Mouse (Mus musculus): ENCODE measurements around the gene Cldnd2. TPM values are rescaled to one million over a fixed set of nuclear protein-coding genes. Genes with fewer than 3 reads are reported as not detected.

Gene Cldnd2
- total RNA-seq, 1 experiment, result not detected

DNA sequence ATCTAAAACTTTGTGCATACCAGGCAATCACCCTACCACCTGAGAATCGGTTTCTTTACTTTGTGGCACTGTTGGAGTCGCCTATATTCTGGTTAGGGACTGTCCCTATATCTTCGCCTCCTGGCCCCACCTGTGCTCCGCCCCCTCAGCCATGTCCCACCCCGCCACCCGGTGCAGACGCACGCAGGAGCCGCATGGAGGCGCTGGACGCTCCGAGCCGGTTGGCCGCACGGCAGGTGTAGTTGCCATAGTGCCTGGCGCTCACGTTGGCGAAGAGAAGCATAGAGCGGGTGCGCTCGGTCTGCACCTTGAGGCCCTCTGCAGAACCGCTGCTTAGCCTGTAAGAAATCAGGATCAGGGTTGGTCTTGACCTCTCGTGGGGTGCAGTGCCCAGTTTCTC is 35.1 kb downstream of the Cldnd2 start:
- in situ Hi-C loops (cut with MboI; ENCODE audit: low sequenced_read_pairs in 2 of 2, unreplicated experiment in 2 of 2), result no loop called here
- Histone ChIP-seq H3K36me3 (ENCODE audit: control insufficient read depth, insufficient read depth, low read length, poor library complexity, severe bottlenecking) (no peaks in the 10 kb centered on the region), H3K9ac (ENCODE audit: insufficient read depth, low read depth, low read length, poor library complexity, severe bottlenecking) (no peak overlapping the region), H3K27ac (ENCODE audit: insufficient read depth, low read depth, low read length, poor library complexity, severe bottlenecking) (no peak overlapping the region), H3K4me3 (ENCODE audit: insufficient read depth in 1 of 2, low read depth in 1 of 2, low read length in 2 of 2, poor library complexity in 1 of 2, severe bottlenecking in 1 of 2) (peak overlapping the region; percentile 24 to 58; a peak in 3 of 4 replicates), H3K4me1 (ENCODE audit: control insufficient read depth in 2 of 2, insufficient read depth in 2 of 2, low read length in 2 of 2, poor library complexity in 1 of 2) (peaks cover 0 to 5% of the 10 kb centered on the region in 2 experiments; a peak in 1 of 4 replicates), H3K9me3 (ENCODE audit: control insufficient read depth, insufficient read depth, low read depth, low read length) (no peaks in the 10 kb centered on the region)
- TF ChIP-seq MAFK (IDR thresholded peaks at IDR 0.05; ENCODE audit: insufficient read depth, low read depth, low read length), result no peak
- TF ChIP-seq ZC3H11A (IDR thresholded peaks at IDR 0.05; ENCODE audit: borderline replicate concordance, low read depth, low read length), result no peak
- TF ChIP-seq CHD2 (IDR thresholded peaks at IDR 0.05; ENCODE audit: low read depth, low read length), result no peak
- no peak for TF ChIP-seq ZNF384 (IDR thresholded peaks at IDR 0.05; ENCODE audit: low read depth, low read length)
- TF ChIP-seq HCFC1 (IDR thresholded peaks at IDR 0.05; ENCODE audit: borderline replicate concordance, insufficient read depth, low read length), result no peak
- peak; percentile 46 for DNase-seq (ENCODE audit: low read depth, low spot score)

DNA sequence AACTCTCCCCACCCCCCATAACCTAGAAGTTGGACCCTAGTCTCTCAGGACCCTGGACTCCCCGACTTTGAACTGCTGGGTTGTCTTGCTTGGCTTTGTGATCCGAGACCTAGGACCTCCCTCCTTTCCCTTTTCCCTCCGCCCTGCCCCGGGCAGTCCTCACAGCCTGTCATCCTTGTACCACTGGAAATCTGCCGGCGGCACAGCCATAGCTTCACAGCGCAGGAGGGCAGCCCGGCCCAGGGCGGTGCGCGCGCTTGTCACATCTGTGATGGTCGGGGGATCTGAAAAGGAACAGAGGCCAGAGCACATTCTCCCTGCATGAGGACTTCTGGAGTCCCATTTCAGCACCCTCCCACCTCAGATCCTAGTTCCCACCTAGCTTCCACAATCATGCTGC is 35.8 kb downstream of the Cldnd2 start:
- TF ChIP-seq ZNF384 (IDR thresholded peaks at IDR 0.05; ENCODE audit: low read depth, low read length) (no peak), CHD2 (IDR thresholded peaks at IDR 0.05; ENCODE audit: low read depth, low read length) (no peak), HCFC1 (IDR thresholded peaks at IDR 0.05; ENCODE audit: borderline replicate concordance, insufficient read depth, low read length) (no peak), MAFK (IDR thresholded peaks at IDR 0.05; ENCODE audit: insufficient read depth, low read depth, low read length) (no peak)
- in situ Hi-C loops (cut with MboI; ENCODE audit: low sequenced_read_pairs in 2 of 2, unreplicated experiment in 2 of 2), result no loop called here
- Histone ChIP-seq H3K9ac (ENCODE audit: insufficient read depth, low read depth, low read length, poor library complexity, severe bottlenecking) (no peak overlapping the region), H3K4me3 (ENCODE audit: insufficient read depth in 1 of 2, low read depth in 1 of 2, low read length in 2 of 2, poor library complexity in 1 of 2, severe bottlenecking in 1 of 2) (peak overlapping the region; percentile 12 to 58; a peak in 3 of 4 replicates), H3K4me1 (ENCODE audit: control insufficient read depth in 2 of 2, insufficient read depth in 2 of 2, low read length in 2 of 2, poor library complexity in 1 of 2) (peaks cover 0 to 5% of the 10 kb centered on the region in 2 experiments; a peak in 1 of 4 replicates), H3K36me3 (ENCODE audit: control insufficient read depth, insufficient read depth, low read length, poor library complexity, severe bottlenecking) (no peaks in the 10 kb centered on the region), H3K27ac (ENCODE audit: insufficient read depth, low read depth, low read length, poor library complexity, severe bottlenecking) (no peak overlapping the region), H3K9me3 (ENCODE audit: control insufficient read depth, insufficient read depth, low read depth, low read length) (no peaks in the 10 kb centered on the region)
- DNase-seq (ENCODE audit: low read depth, low spot score), result no peak

- in situ Hi-C loops (cut with MboI; ENCODE audit: low sequenced_read_pairs in 2 of 2, unreplicated experiment in 2 of 2), result no loop called here
- Histone ChIP-seq H3K9me3 (ENCODE audit: control insufficient read depth, insufficient read depth, low read depth, low read length) (no peaks in the 10 kb centered on the region), H3K4me3 (ENCODE audit: insufficient read depth in 1 of 2, low read depth in 1 of 2, low read length in 2 of 2, poor library complexity in 1 of 2, severe bottlenecking in 1 of 2) (no peak overlapping the region), H3K27ac (ENCODE audit: insufficient read depth, low read depth, low read length, poor library complexity, severe bottlenecking) (no peak overlapping the region), H3K9ac (ENCODE audit: insufficient read depth, low read depth, low read length, poor library complexity, severe bottlenecking) (no peak overlapping the region), H3K36me3 (ENCODE audit: control insufficient read depth, insufficient read depth, low read length, poor library complexity, severe bottlenecking) (no peaks in the 10 kb centered on the region), H3K4me1 (ENCODE audit: control insufficient read depth in 2 of 2, insufficient read depth in 2 of 2, low read length in 2 of 2, poor library complexity in 1 of 2) (peaks cover 0 to 6% of the 10 kb centered on the region in 2 experiments; a peak in 1 of 4 replicates)
- TF ChIP-seq ZNF384 (IDR thresholded peaks at IDR 0.05; ENCODE audit: low read depth, low read length) (no peak), HCFC1 (IDR thresholded peaks at IDR 0.05; ENCODE audit: borderline replicate concordance, insufficient read depth, low read length) (no peak)
- no peak for DNase-seq (ENCODE audit: low read depth, low spot score)
Observed at GRCm38 (mm10) chr7:43481191-43481590, 40.6 kb downstream of the Cldnd2 start.

- no peak overlapping the region for H3K4me3 ChIP-seq (ENCODE audit: insufficient read depth in 1 of 2, low read depth in 1 of 2, low read length in 2 of 2, poor library complexity in 1 of 2, severe bottlenecking in 1 of 2)
- H3K27ac ChIP-seq (ENCODE audit: insufficient read depth, low read depth, low read length, poor library complexity, severe bottlenecking), result no peak overlapping the region
- TF ChIP-seq ZC3H11A (IDR thresholded peaks at IDR 0.05; ENCODE audit: borderline replicate concordance, low read depth, low read length) (no peak), CHD2 (IDR thresholded peaks at IDR 0.05; ENCODE audit: low read depth, low read length) (no peak), MAFK (IDR thresholded peaks at IDR 0.05; ENCODE audit: insufficient read depth, low read depth, low read length) (no peak), HCFC1 (IDR thresholded peaks at IDR 0.05; ENCODE audit: borderline replicate concordance, insufficient read depth, low read length) (no peak), ZNF384 (IDR thresholded peaks at IDR 0.05; ENCODE audit: low read depth, low read length) (no peak)
- H3K36me3 ChIP-seq (ENCODE audit: control insufficient read depth, insufficient read depth, low read length, poor library complexity, severe bottlenecking), result no peaks in the 10 kb centered on the region
- no peak overlapping the region for H3K9ac ChIP-seq (ENCODE audit: insufficient read depth, low read depth, low read length, poor library complexity, severe bottlenecking)
- DNase-seq (ENCODE audit: low read depth, low spot score), result no peak
- H3K4me1 ChIP-seq (ENCODE audit: control insufficient read depth in 2 of 2, insufficient read depth in 2 of 2, low read length in 2 of 2, poor library complexity in 1 of 2), result peaks cover 0 to 3% of the 10 kb centered on the region in 2 experiments; a peak in 1 of 4 replicates
- in situ Hi-C loops (cut with MboI; ENCODE audit: low sequenced_read_pairs in 2 of 2, unreplicated experiment in 2 of 2), result no loop called here
- H3K9me3 ChIP-seq (ENCODE audit: control insufficient read depth, insufficient read depth, low read depth, low read length), result no peaks in the 10 kb centered on the region
Observed at GRCm38 (mm10) chr7:43482090-43482716, 41.6 kb downstream of the Cldnd2 start.

DNA sequence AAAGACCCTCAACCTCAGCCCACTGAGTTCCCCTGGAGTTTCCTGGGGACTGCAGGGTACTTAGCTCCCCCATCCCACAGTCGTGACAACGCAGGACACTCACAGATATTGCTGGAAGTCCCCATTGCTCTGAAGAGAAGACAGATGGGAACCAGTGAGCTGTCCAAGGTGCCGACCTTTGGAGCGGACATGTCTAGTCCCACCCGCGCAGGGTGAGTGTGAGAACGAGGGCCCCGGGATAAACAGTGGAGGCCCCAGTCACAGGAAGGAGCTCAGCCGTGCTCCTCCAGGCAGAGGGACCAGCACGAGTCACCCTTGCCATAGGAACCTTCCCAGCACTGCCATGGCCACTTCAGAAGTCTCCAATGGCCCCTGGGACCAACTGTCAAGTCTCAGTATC is 42.7 kb downstream of the Cldnd2 start:
- H3K4me1 ChIP-seq (ENCODE audit: control insufficient read depth in 2 of 2, insufficient read depth in 2 of 2, low read length in 2 of 2, poor library complexity in 1 of 2), result peaks cover 0 to 3% of the 10 kb centered on the region in 2 experiments; a peak in 1 of 4 replicates
- in situ Hi-C loops (cut with MboI; ENCODE audit: low sequenced_read_pairs in 2 of 2, unreplicated experiment in 2 of 2), result no loop called here
- no peak overlapping the region for H3K4me3 ChIP-seq (ENCODE audit: insufficient read depth in 1 of 2, low read depth in 1 of 2, low read length in 2 of 2, poor library complexity in 1 of 2, severe bottlenecking in 1 of 2)
- TF ChIP-seq CHD2 (IDR thresholded peaks at IDR 0.05; ENCODE audit: low read depth, low read length) (no peak), ZNF384 (IDR thresholded peaks at IDR 0.05; ENCODE audit: low read depth, low read length) (no peak), HCFC1 (IDR thresholded peaks at IDR 0.05; ENCODE audit: borderline replicate concordance, insufficient read depth, low read length) (no peak), ZC3H11A (IDR thresholded peaks at IDR 0.05; ENCODE audit: borderline replicate concordance, low read depth, low read length) (no peak), MAFK (IDR thresholded peaks at IDR 0.05; ENCODE audit: insufficient read depth, low read depth, low read length) (no peak)
- no peak overlapping the region for H3K9ac ChIP-seq (ENCODE audit: insufficient read depth, low read depth, low read length, poor library complexity, severe bottlenecking)
- DNase-seq (ENCODE audit: low read depth, low spot score), result no peak
- H3K9me3 ChIP-seq (ENCODE audit: control insufficient read depth, insufficient read depth, low read depth, low read length), result no peaks in the 10 kb centered on the region
- H3K36me3 ChIP-seq (ENCODE audit: control insufficient read depth, insufficient read depth, low read length, poor library complexity, severe bottlenecking), result no peaks in the 10 kb centered on the region
- H3K27ac ChIP-seq (ENCODE audit: insufficient read depth, low read depth, low read length, poor library complexity, severe bottlenecking), result no peak overlapping the region
